Mouse (Mus musculus) lung, embryonic 14.5 days (tissue): ENCODE results near the gene Prr19. TPM values are rescaled to one million over a fixed set of nuclear protein-coding genes. Genes with fewer than 3 reads are reported as not detected.
A peak's percentile ranks its signal among the peaks of the same experiment; 100 is the strongest.

Experiments used
- ATAC-seq: fragments of 200-750 bp; cut with Nextera tagmentation; 2 replicates; pipeline ENCODE4 v1.8.0; 2017; ENCODE audit warnings: mild to moderate bottlenecking, moderate TSS enrichment, moderate library complexity; ENCODE audit not compliant: insufficient read depth
- DNase-seq: peaks from one replicate; pipeline ENCODE4 v3.0.0-alpha.2; 2015
- H3K27ac ChIP-seq: fragments of 300-500 bp; sonication (generic); 2 replicates; pipeline ENCODE4 v1.5.1; 2014; ENCODE audit warnings: low read depth, mild to moderate bottlenecking, moderate library complexity
- H3K27me3 ChIP-seq: fragments of 300-500 bp; sonication (generic); 2 replicates; pipeline ENCODE4 v1.6.1; 2014; ENCODE audit warnings: low read length, control low read depth; ENCODE audit not compliant: insufficient read depth
- H3K36me3 ChIP-seq: fragments of 300-500 bp; sonication (generic); 2 replicates; pipeline ENCODE4 v1.6.1; 2014; ENCODE audit warnings: control low read depth; ENCODE audit not compliant: insufficient read depth
- H3K4me1 ChIP-seq: fragments of 300-500 bp; sonication (generic); 2 replicates; pipeline ENCODE4 v1.6.1; 2014; ENCODE audit warnings: antibody characterized with exemption, control low read depth; ENCODE audit not compliant: insufficient read depth
- H3K4me2 ChIP-seq: fragments of 300-500 bp; sonication (generic); 2 replicates; pipeline ENCODE4 v1.6.1; 2014; ENCODE audit warnings: mild to moderate bottlenecking
- H3K4me3 ChIP-seq: fragments of 300-500 bp; sonication (generic); 2 replicates; pipeline ENCODE4 v1.5.1; 2014; ENCODE audit warnings: low read depth, low read length
- H3K9ac ChIP-seq: fragments of 300-500 bp; sonication (generic); 2 replicates; pipeline ENCODE4 v1.6.1; 2014
- H3K9me3 ChIP-seq: fragments of 300-500 bp; sonication (generic); 2 replicates; pipeline ENCODE4 v1.6.1; 2016; ENCODE audit warnings: low read depth, low read length, control low read depth
- CTCF ChIP-seq: IDR thresholded peaks from 2 replicates; pipeline ENCODE4 v1.5.1; 2016; ENCODE audit warnings: antibody characterized with exemption, low read depth
- WGBS: fragments of 180-500 bp; shearing (Covaris S2); extraction: QIAGEN DNeasy Blood & Tissue Kit; methylation state at CpG from one replicate; pipeline ENCODE4 v1.1.7; 2014; 5-methylcytosine and 5-hydroxymethylcytosine counted together
- polyA plus RNA-seq: library from polyadenylated mRNA; unstranded; fragments of >200 nt; fragmentation: Nextera tagmentation; extraction: Ambion mirVana; gene quantifications from 2 replicates; pipeline ENCODE4 v1.2.1, GENCODE M21; 2014

Gene Prr19
- polyA plus RNA-seq, 1 experiment from 2014 or later: 0.29 TPM

GRCm38 (mm10) chr7:25267751-25268463 lies 33.3 kb upstream of the Prr19 start:
- DNase-seq: peak; percentile 100
- Histone ChIP-seq H3K4me2 (peak overlapping the region; percentile 82), H3K4me3 (peak overlapping the region; percentile 73), H3K27me3 (no peaks in the 10 kb centered on the region), H3K4me1 (peaks cover 12% of the 10 kb centered on the region; the same call in 1 of the 2 replicates), H3K9me3 (no peaks in the 10 kb centered on the region), H3K27ac (peak overlapping the region; percentile 92), H3K36me3 (peaks cover 17% of the 10 kb centered on the region; the same call in 1 of the 2 replicates), H3K9ac (peak overlapping the region; percentile 67)
- peak; percentile 96 for ATAC-seq
- TF ChIP-seq CTCF: no peak
- WGBS: under 1% methylated on average over 33 of the region's 33 CpGs

GRCm38 (mm10) chr7:25268588-25268987 lies 32.6 kb upstream of the Prr19 start:
- H3K4me3 ChIP-seq: peak overlapping the region; percentile 73
- H3K27ac ChIP-seq: peak overlapping the region; percentile 73
- H3K36me3 ChIP-seq: peaks cover 24% of the 10 kb centered on the region; the same call in 1 of the 2 replicates
- WGBS: 3% methylated on average over 7 of the region's 7 CpGs
- H3K9me3 ChIP-seq: no peaks in the 10 kb centered on the region
- no peak for ATAC-seq
- peaks cover 12% of the 10 kb centered on the region; the same call in 1 of the 2 replicates for H3K4me1 ChIP-seq
- H3K9ac ChIP-seq: peak overlapping the region; percentile 67
- H3K4me2 ChIP-seq: peak overlapping the region; percentile 82
- no peak for TF ChIP-seq CTCF
- DNase-seq: no peak
- H3K27me3 ChIP-seq: no peaks in the 10 kb centered on the region

- H3K4me1 ChIP-seq: peaks cover 12% of the 10 kb centered on the region; the same call in 1 of the 2 replicates
- no peak for DNase-seq
- 33% methylated on average over 4 of the region's 4 CpGs for WGBS
- H3K27ac ChIP-seq: peak overlapping the region; percentile 73
- H3K9me3 ChIP-seq: no peaks in the 10 kb centered on the region
- peak overlapping the region; percentile 67 for H3K9ac ChIP-seq
- no peaks in the 10 kb centered on the region for H3K27me3 ChIP-seq
- H3K4me3 ChIP-seq: peak overlapping the region; percentile 73
- TF ChIP-seq CTCF: no peak
- ATAC-seq: no peak
- peak overlapping the region; percentile 82 for H3K4me2 ChIP-seq
- peaks cover 27% of the 10 kb centered on the region; the same call in 1 of the 2 replicates for H3K36me3 ChIP-seq
Measured at GRCm38 (mm10) chr7:25269029-25269428, 32.2 kb upstream of the Prr19 start.

- Histone ChIP-seq H3K27ac (0 out of 2 replicates have a peak overlapping the region, but pooled peaks have one; percentile 73), H3K9me3 (no peaks in the 10 kb centered on the region), H3K36me3 (peaks cover 27% of the 10 kb centered on the region; the same call in 1 of the 2 replicates), H3K4me1 (peaks cover 12% of the 10 kb centered on the region; the same call in 1 of the 2 replicates), H3K9ac (peak overlapping the region; percentile 67), H3K27me3 (no peaks in the 10 kb centered on the region), H3K4me3 (peak overlapping the region; percentile 73; the same call in 1 of the 2 replicates), H3K4me2 (peak overlapping the region; percentile 82)
- 75% methylated on average over 8 of the region's 8 CpGs for WGBS
- no peak for DNase-seq
- TF ChIP-seq CTCF: no peak
- no peak for ATAC-seq
Measured at GRCm38 (mm10) chr7:25269545-25270271, 31.5 kb upstream of the Prr19 start.

- peaks cover 12% of the 10 kb centered on the region; the same call in 1 of the 2 replicates for H3K4me1 ChIP-seq
- no peak for TF ChIP-seq CTCF
- H3K27me3 ChIP-seq: no peaks in the 10 kb centered on the region
- H3K36me3 ChIP-seq: peaks cover 27% of the 10 kb centered on the region; the same call in 1 of the 2 replicates
- H3K9ac ChIP-seq: no peak overlapping the region
- DNase-seq (no peak), ATAC-seq (no peak)
- H3K27ac ChIP-seq: no peak overlapping the region
- no peak overlapping the region for H3K4me3 ChIP-seq
- 85% methylated on average over 35 of the region's 35 CpGs for WGBS
- no peaks in the 10 kb centered on the region for H3K9me3 ChIP-seq
- no peak overlapping the region for H3K4me2 ChIP-seq
Measured at GRCm38 (mm10) chr7:25270652-25271633, 30.3 kb upstream of the Prr19 start.

GRCm38 (mm10) chr7:25271651-25272444 lies 29.4 kb upstream of the Prr19 start:
- H3K4me2 ChIP-seq: no peak overlapping the region
- H3K36me3 ChIP-seq: peaks cover 27% of the 10 kb centered on the region; the same call in 1 of the 2 replicates
- H3K4me3 ChIP-seq: no peak overlapping the region
- DNase-seq (no peak), ATAC-seq (no peak)
- WGBS: 83% methylated on average over 30 of the region's 30 CpGs
- peaks cover 9% of the 10 kb centered on the region; the same call in 1 of the 2 replicates for H3K4me1 ChIP-seq
- H3K27me3 ChIP-seq: no peaks in the 10 kb centered on the region
- H3K9me3 ChIP-seq: no peaks in the 10 kb centered on the region
- H3K27ac ChIP-seq: no peak overlapping the region
- TF ChIP-seq CTCF: no peak
- no peak overlapping the region for H3K9ac ChIP-seq
